Mouse (Mus musculus): ENCODE results near the gene Brms1.
"Not testable (repeated sequence)": the region's sequence is repeated elsewhere in the genome, so short reads cannot be mapped to it uniquely, and the experiment has no call there.

The Brms1 gene

GRCm38 (mm10) chr19:5067040-5067799, 26.1 kb downstream of the Brms1 start:
- DNase-seq (ENCODE audit: low spot score): no peak

- DNase-seq (ENCODE audit: low spot score): peak; percentile 61
These were observed 26.9 kb downstream of the Brms1 start, which contains the start of gene Cd248 for GRCm38 (mm10) chr19:5067867-5068569. Cd248 (plus strand) TSS chr19:5068078.

GRCm38 (mm10) chr19:5068570-5069234, 27.5 kb downstream of the Brms1 start:
- DNase-seq (ENCODE audit: low spot score): no peak

GRCm38 (mm10) chr19:5069486-5069885, 28.3 kb downstream of the Brms1 start:
- no peak for DNase-seq (ENCODE audit: low spot score)

GRCm38 (mm10) chr19:5069978-5070377, 28.8 kb downstream of the Brms1 start:
- no peak for DNase-seq (ENCODE audit: low spot score)

- DNase-seq (ENCODE audit: low spot score): no peak
These were observed 29.9 kb downstream of the Brms1 start for GRCm38 (mm10) chr19:5071077-5071476.

GRCm38 (mm10) chr19:5071545-5072369, 30.6 kb downstream of the Brms1 start:
- peak; percentile 85 for DNase-seq (ENCODE audit: low spot score)

- DNase-seq (ENCODE audit: low spot score): no peak
These were observed 31.4 kb downstream of the Brms1 start for GRCm38 (mm10) chr19:5072389-5073019.

GRCm38 (mm10) chr19:5073028-5073427, 31.9 kb downstream of the Brms1 start:
- peak; percentile 86 for DNase-seq (ENCODE audit: low spot score)

GRCm38 (mm10) chr19:5073518-5073917, 32.4 kb downstream of the Brms1 start:
- no peak for DNase-seq (ENCODE audit: low spot score)

- no peak for DNase-seq (ENCODE audit: low spot score)
These were observed 38.1 kb downstream of the Brms1 start for GRCm38 (mm10) chr19:5079279-5079678.

GRCm38 (mm10) chr19:5082005-5082404, 40.9 kb downstream of the Brms1 start:
- DNase-seq (ENCODE audit: low spot score): no peak

GRCm38 (mm10) chr19:5082596-5082995, 41.4 kb downstream of the Brms1 start:
- no peak for DNase-seq (ENCODE audit: low spot score)

- no peak for DNase-seq (ENCODE audit: low spot score)
These were observed 43.0 kb downstream of the Brms1 start for GRCm38 (mm10) chr19:5083961-5084833.

- DNase-seq (ENCODE audit: low spot score): no peak
These were observed 43.6 kb downstream of the Brms1 start for GRCm38 (mm10) chr19:5084834-5085144.

GRCm38 (mm10) chr19:5085145-5085863, 44.1 kb downstream of the Brms1 start, which contains the start of gene Tmem151a:
Tmem151a (minus strand) TSS chr19:5085531.
- no peak for DNase-seq (ENCODE audit: low spot score)

- DNase-seq (ENCODE audit: low spot score): not testable (repeated sequence)
These were observed 45.4 kb downstream of the Brms1 start for GRCm38 (mm10) chr19:5086533-5086932.

- DNase-seq (ENCODE audit: low spot score): peak; percentile 99
These were observed 47.0 kb downstream of the Brms1 start, which contains the start of gene Yif1a for GRCm38 (mm10) chr19:5087884-5088728. Yif1a (plus strand) TSS chr19:5088538.

- DNase-seq (ENCODE audit: low spot score): no peak
These were observed 48.2 kb downstream of the Brms1 start for GRCm38 (mm10) chr19:5089324-5089723.
